Mouse (Mus musculus): ENCODE measurements at regions not wholly inside any gene's neighbourhood (a gene's known extent, or its start where the extent isn't known, plus 50 kb on each side); places are given as distances from the start of the nearest gene placed in this dataset.

DNA sequence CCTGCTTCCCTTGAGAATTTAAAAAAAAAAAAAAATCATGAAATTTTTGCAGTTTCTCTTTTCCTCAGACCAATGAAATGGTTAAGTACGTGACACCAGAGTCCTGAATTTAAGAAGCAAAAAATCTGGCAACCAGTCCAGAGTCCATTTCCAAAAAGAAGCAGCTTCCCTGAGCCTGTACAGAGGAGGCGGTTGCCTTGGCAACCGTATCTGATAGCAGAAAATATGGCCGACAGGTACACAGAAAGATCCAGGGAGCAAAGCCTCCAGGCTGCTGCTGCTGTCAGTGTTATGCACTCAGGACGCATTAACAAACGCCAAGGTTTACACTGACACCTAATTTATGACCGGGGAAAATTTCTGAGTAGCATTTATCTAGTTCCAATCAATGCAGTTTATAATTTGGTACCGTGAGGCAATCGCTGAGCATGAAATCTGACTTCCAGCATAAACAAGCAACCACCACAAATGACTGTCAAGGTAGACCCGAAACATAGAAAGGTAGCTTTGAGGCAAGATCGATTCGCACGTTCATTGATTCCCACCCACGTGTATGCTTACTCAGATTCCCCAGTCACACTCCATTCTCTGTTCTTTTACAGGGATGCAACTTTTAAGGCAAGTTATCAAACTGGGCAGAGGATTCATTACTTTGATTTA, 420.8 kb downstream of the Basp1 start:
- TF ChIP-seq POLR2A (IDR thresholded peaks at IDR 0.05; ENCODE audit: low read depth, low read length) = no peak
- TF ChIP-seq CTCF (conservative IDR thresholded peaks at IDR 0.05 in 1 of 2, IDR thresholded peaks at IDR 0.05 in 1 of 2; ENCODE audit: low read depth in 2 of 2, low read length in 2 of 2) = no peak
- no peak for TF ChIP-seq JUND (conservative IDR thresholded peaks at IDR 0.05; ENCODE audit: low read depth, low read length)
- TF ChIP-seq SMC3 (IDR thresholded peaks at IDR 0.05; ENCODE audit: low read depth, low read length) = no peak
- TF ChIP-seq KAT2A (IDR thresholded peaks at IDR 0.05; ENCODE audit: insufficient replicate concordance, low read length) = no peak
- TF ChIP-seq ZC3H11A (IDR thresholded peaks at IDR 0.05; ENCODE audit: low read depth, low read length) = no peak
- TF ChIP-seq EP300 (IDR thresholded peaks at IDR 0.05; ENCODE audit: low read length) = no peak
- TF ChIP-seq USF1 (IDR thresholded peaks at IDR 0.05; ENCODE audit: low read depth, low read length) = no peak
- no peak for TF ChIP-seq MYC (IDR thresholded peaks at IDR 0.05; ENCODE audit: low read depth, low read length)
- no peak for TF ChIP-seq ZKSCAN1 (IDR thresholded peaks at IDR 0.05; ENCODE audit: borderline replicate concordance, low read depth, low read length)
- no peak for TF ChIP-seq USF2 (conservative IDR thresholded peaks at IDR 0.05; ENCODE audit: low read depth, low read length)

Data from CH12.LX (cell line).